ENCODE assay signal across 8 mouse cellular contexts in the genomic region with DNA sequence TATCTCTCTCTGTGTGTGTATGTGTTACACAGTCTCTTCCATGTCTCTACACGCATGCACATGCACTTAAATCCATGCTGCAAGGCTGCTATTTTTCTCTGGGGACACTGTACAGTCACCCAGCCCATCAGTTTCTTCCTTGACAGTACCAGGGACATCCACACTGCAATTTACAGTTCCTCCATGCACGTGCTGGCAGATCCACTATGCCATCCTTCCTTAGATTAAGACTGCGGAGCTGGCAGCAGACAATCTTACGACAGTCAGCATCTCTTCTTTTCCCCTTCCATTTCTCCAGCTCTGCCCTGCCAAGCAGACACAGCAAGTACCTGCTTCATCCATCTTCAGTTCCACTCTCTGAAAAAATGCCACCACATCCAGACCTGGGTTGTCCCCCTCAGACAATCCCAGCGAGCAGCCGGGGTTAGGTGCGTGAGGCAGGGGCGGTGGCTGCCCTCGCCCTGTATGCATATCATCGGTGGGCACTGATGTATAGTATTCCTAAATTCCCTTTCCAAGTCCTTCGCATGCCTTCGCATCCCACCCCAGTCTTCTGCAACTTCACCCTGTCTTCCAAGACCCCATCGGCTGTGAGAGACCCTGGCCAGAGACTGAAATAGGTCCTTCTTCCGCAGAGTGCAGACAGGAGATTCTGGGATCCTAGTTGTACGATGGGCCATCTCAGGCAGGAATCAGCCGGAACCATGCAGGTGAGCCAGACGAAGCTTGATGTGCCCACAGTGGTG.
DNase-seq lines count a peak whose midpoint lies in the region; ATAC-seq lines count a peak whose summit lies in the region.

No protein-coding gene starts in this region.

- peak overlapping the region; percentile 88 for H3K27ac ChIP-seq in heart, embryonic 10.5 days
- H3K27ac ChIP-seq in heart, embryonic 14.5 days (replicated peaks in 1 of 2; ENCODE audit: control insufficient read depth in 1 of 2, insufficient read depth in 1 of 2, low read depth in 2 of 2, low read length in 2 of 2) = peak overlapping the region; percentile 92 to 98

- H3K36me3 ChIP-seq in heart, embryonic 10.5 days = no peaks in the 10 kb centered on the region
- no peaks in the 10 kb centered on the region for H3K36me3 ChIP-seq in heart, embryonic 14.5 days (ENCODE audit: control insufficient read depth, insufficient read depth, low read length)

- peaks cover 62% of the 10 kb centered on the region for H3K4me1 ChIP-seq in heart, embryonic 10.5 days
- H3K4me1 ChIP-seq in heart, embryonic 14.5 days (ENCODE audit: control insufficient read depth in 2 of 2, insufficient read depth in 2 of 2, low read length in 2 of 2) = peaks cover 22 to 58% of the 10 kb centered on the region in 2 experiments

- WGBS in heart, embryonic 10.5 days = 86% methylated on average over 17 of the region's 17 CpGs
- WGBS in heart, embryonic 14.5 days = 83% methylated on average over 17 of the region's 17 CpGs

- H3K4me2 ChIP-seq in heart, embryonic 14.5 days (ENCODE audit: low read length) = peak overlapping the region; percentile 75

- DNase-seq in heart, embryonic 10.5 days (ENCODE audit: low spot score) = no peak
- DNase-seq in heart, adult 9 months (ENCODE audit: low spot score in 2 of 2) = no peak
- peak; percentile 25 to 51 for DNase-seq in cerebellum, postnatal 10 days
- DNase-seq in left cerebral cortex, adult 9 months (ENCODE audit: low spot score in 2 of 2) = peak; percentile 15 to 30
- peak; percentile 39 to 47 for DNase-seq in right cerebral cortex, adult 2 months (ENCODE audit: low spot score in 2 of 2)
- DNase-seq in embryo, embryonic 10.5 days (ENCODE audit: low spot score) = no peak
- no peak for DNase-seq in lung, adult 18-20 months

- H3K4me3 ChIP-seq in heart, embryonic 10.5 days = no peak overlapping the region
- H3K4me3 ChIP-seq in heart, embryonic 14.5 days (ENCODE audit: control insufficient read depth in 1 of 2, insufficient read depth in 1 of 2, low read depth in 1 of 2, low read length in 2 of 2) = no peak overlapping the region

- no peak for ATAC-seq in heart, embryonic 14.5 days (ENCODE audit: insufficient number of reproducible peaks, insufficient read depth, low FRiP score, low read depth)

- H3K9ac ChIP-seq in heart, embryonic 14.5 days (ENCODE audit: low read length) = peak overlapping the region; percentile 68

- no peaks in the 10 kb centered on the region for H3K9me3 ChIP-seq in heart, embryonic 10.5 days
- H3K9me3 ChIP-seq in heart, embryonic 14.5 days (ENCODE audit: control insufficient read depth, low read length) = no peaks in the 10 kb centered on the region

- no peaks in the 10 kb centered on the region for H3K27me3 ChIP-seq in heart, embryonic 10.5 days (ENCODE audit: insufficient read depth, poor library complexity, severe bottlenecking)
- no peaks in the 10 kb centered on the region for H3K27me3 ChIP-seq in heart, embryonic 14.5 days (ENCODE audit: control insufficient read depth, insufficient read depth, low read length)

Comparison
In these comparisons a context has a peak if more than half of its experiments do, and no peak if none do; other contexts are left out.
1. DNase-seq: peak in cerebellum, postnatal 10 days (2 of 2), left cerebral cortex, adult 9 months (2 of 2) and right cerebral cortex, adult 2 months (2 of 2); none in heart, embryonic 10.5 days (single experiment), heart, adult 9 months (0 of 2), embryo, embryonic 10.5 days (single experiment) and lung, adult 18-20 months (0 of 2).